Mouse (Mus musculus): Measurements from ENCODE around the gene Adamtsl5. TPM values are rescaled to one million over a fixed set of nuclear protein-coding genes. Genes with fewer than 3 reads are reported as not detected.

Gene Adamtsl5
- total RNA-seq, 4 experiments from 2014 or later = 5.8 to 7.4 (median 6.7) TPM

DNA sequence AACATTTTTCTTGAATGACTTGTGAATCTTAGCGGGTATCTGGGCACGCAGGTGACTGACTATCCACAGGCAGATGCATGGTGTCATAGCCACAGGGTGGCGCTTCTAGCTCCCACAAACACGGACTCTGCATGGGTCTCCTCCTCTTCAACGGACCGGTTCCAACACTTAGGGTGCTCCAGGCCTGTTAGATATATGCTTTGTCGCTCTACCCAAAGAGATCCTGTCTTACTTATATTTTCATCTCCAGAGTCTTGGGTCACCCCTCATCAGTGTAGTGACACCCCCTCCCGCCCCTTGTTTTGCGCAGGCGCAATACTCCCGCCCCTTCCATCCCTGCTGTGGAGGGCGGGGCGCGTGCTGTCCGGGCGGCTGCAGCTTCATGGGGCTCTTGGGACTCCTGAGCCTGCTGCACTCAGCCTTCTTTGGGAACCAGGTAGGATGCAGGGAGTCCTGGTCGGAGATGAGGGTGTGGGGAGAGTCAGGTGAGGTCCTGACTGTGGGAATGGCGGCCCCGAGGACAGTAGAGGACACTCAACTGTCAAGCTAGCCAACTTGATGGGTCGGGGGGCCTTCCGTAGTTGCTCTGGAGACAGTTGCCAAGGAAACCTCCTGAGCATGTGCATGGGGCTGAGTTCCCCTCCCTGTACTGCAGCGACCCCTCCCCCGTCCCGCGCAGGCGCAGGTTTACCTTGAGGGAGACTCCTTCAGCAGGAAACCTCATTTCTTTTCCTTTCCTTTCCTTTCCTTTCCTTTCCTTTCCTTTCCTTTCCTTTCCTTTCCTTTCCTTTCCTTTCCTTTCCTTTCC lies 52.4 kb downstream of the Adamtsl5 start, which contains the start of gene Apc2:
Gene Apc2, plus strand, starts transcription at position 360 of the 808 bp plus-strand sequence.
- peak; percentile 75 to 80 for DNase-seq (ENCODE audit: low spot score in 2 of 2)

DNA sequence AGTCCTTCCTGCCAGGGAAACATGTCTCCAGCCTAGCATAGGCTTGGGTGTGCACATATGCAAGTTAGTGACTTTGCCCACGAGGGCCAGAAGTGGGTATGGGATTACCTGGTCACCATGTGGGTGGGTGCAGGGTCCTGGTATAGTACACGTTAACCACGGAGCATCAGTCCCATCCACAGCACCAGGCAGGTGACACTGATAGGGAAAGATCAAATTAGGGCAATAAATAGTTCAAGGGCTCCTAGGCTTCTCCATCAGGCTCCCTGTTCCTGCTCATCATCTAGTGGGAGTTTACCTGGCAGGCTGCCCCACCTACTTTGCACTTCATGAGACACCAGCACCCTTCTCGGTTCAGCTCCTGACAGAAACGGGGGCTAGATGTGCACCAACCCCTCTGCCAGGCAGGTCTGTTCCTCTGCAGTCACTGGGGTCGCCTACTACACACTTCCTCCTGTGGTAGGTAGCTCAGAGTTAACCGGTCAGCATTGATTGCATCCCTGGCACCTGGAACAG lies 53.4 kb downstream of the Adamtsl5 start:
- no peak for DNase-seq (ENCODE audit: low spot score in 2 of 2)

DNA sequence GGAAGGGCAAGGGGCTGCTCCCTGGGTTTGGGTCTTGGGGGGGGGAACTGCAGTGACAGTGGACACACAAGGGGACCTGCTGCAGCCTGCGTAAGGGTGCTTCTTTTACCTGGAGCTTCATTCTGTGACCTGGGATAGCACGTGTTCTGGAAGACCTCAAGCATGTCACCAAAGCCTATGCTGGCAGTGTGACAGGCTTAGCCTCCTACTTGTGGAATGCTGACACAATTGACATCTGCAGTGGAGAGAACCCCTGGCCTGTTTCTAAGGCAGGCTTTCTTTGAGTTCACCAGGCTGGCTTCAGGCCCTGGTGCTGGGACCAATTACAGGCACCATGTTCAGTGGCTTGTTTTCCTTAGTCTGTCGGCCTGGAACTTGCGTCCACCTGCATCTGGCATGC lies 53.9 kb downstream of the Adamtsl5 start:
- DNase-seq (ENCODE audit: low spot score in 2 of 2) = no peak

DNA sequence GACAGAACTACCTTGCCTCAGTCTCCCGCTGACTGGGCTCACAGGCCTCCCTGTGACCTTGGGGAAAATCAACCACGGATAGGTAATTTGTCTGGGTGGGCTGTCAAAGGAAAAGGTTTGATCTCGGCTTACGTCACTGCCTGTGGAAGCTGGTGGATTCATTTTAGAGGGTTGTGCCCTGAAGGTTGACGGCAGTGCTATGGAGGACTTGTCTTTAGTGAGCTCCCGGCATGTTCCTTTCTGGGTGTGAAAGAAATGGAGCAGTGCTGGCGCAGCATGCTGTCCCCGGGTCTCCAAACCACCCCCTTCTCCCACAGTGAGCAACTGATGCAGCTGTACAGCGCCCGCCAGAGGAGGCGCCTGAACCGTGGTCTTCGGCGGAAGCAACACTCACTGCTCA lies 54.9 kb downstream of the Adamtsl5 start:
- DNase-seq (ENCODE audit: low spot score in 2 of 2) = no peak

DNA sequence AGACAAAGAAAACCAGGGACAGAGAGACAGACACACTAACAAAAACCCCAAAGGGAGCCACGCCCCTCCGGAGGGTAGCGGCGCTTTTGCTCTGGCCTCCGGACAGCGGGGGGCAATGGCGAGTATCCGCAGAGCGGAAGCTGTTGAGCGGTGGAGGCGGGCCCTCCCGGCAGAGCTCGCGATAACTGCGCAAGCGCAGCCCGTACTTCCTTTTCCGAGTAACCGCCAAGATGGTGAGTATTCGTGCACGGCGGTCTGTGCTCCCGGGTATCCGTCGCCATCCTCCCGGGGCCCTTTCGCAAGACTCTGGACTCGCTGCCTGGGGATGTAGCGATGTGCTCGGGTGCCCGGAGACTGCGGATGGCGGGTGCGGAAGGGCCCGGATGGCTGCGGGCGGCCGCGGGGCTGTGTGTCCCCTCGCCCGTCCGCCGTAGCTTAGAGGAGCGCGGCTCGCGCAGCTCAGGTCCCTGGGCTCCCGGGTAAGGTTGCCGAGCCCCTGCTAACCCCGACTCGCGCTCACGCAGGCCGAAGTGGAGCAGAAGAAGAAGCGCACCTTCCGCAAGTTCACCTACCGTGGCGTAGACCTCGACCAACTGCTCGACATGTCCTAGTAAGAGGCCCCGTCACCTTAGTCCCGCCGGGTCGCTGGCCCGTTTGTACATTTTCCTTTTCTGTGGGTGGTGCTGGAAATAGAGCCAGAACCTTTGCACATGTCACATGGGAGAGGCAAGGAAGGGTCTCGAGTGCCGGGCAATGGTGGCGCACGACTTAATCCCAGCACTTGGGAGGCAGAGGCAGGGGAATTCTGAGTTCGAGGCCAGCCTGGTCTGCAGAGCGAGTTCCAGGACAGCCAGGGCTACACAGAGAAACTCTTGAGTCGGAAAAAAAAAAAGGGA lies 55.7 kb downstream of the Adamtsl5 start, which contains the start of gene Rps15:
Gene Rps15, plus strand, starts transcription at position 203 of the 896 bp plus-strand sequence.
- peak; percentile 88 to 91 for DNase-seq (ENCODE audit: low spot score in 2 of 2)

Small RNAs within 50 kb of the gene (microRNA-seq; reads per million reads assigned to microRNA genes)
- 0.32 to 0.51 reads per million in 2 experiments for gene Gm22721

Other genes with a start within 250 kb of the Adamtsl5 start
- gene Sbno2, start 242.8 kb downstream of the Adamtsl5 start, total RNA-seq (2022) = 10 to 100 TPM; 19.9 to 52.8 (median 29.8) TPM
- gene Stk11, start 232.6 kb downstream of the Adamtsl5 start, total RNA-seq (2022) = 100 to 1,000 TPM in 1 of 4 experiments, 10 to 100 TPM in 3; 94.2 to 111 (median 96.5) TPM
- gene Atp5d, start 209.8 kb downstream of the Adamtsl5 start, total RNA-seq (2022) = 100 to 1,000 TPM; 315 to 328 (median 323) TPM
- 100 to 1,000 TPM; 295 to 345 (median 308) TPM for gene Cbarp, start 207.6 kb downstream of the Adamtsl5 start, total RNA-seq (2022)
- gene Midn, start 200.1 kb downstream of the Adamtsl5 start, total RNA-seq (2022) = 10 to 100 TPM; 47.2 to 63.6 (median 58.0) TPM
- 100 to 1,000 TPM in 2 of 4 experiments, 10 to 100 TPM in 2; 75.7 to 148 (median 96.4) TPM for gene Cirbp, start 182.4 kb downstream of the Adamtsl5 start, total RNA-seq (2022)
- 1 to 10 TPM; 1.8 to 9.0 (median 6.2) TPM for gene 1600002K03Rik, start 175.5 kb downstream of the Adamtsl5 start, total RNA-seq (2022)
- 1 to 10 TPM; 7.4 to 8.3 (median 7.9) TPM for gene Efna2, start 168.9 kb downstream of the Adamtsl5 start, total RNA-seq (2022)
- 10 to 100 TPM; 44.5 to 51.5 (median 45.6) TPM for gene Mum1, start 122.0 kb downstream of the Adamtsl5 start, total RNA-seq (2022)
- gene Ndufs7, start 99.3 kb downstream of the Adamtsl5 start, total RNA-seq (2022) = 100 to 1,000 TPM; 190 to 206 (median 201) TPM
- gene Gamt, start 87.4 kb downstream of the Adamtsl5 start, total RNA-seq (2022) = 10 to 100 TPM; 22.4 to 34.7 (median 27.9) TPM
- gene Dazap1, start 86.9 kb downstream of the Adamtsl5 start, total RNA-seq (2022) = 10 to 100 TPM; 84.8 to 98.3 (median 91.6) TPM
- 1,000 to 10,000 TPM in 1 of 4 experiments, 100 to 1,000 TPM in 3; 755 to 1,005 (median 888) TPM for gene Rps15, start 56.0 kb downstream of the Adamtsl5 start, total RNA-seq (2022)
- 100 to 1,000 TPM in 3 of 4 experiments, 10 to 100 TPM in 1; 90.4 to 113 (median 110) TPM for gene Apc2, start 52.4 kb downstream of the Adamtsl5 start, total RNA-seq (2022)
- 10 to 100 TPM; 20.4 to 27.1 (median 23.3) TPM for gene 2310011J03Rik, start 27.9 kb downstream of the Adamtsl5 start, total RNA-seq (2022)
- 1 to 10 TPM; 3.3 to 6.4 (median 4.1) TPM for gene Pcsk4, start 18.9 kb downstream of the Adamtsl5 start, total RNA-seq (2022)
- gene Reep6, start 18.5 kb downstream of the Adamtsl5 start, total RNA-seq (2022) = 10 to 100 TPM in 2 of 4 experiments, 1 to 10 TPM in 2; 9.2 to 12.3 (median 10.2) TPM
- gene Plk5, start 8.0 kb upstream of the Adamtsl5 start, total RNA-seq (2022) = 10 to 100 TPM; 18.0 to 36.4 (median 30.4) TPM
- 10 to 100 TPM; 17.0 to 19.6 (median 18.3) TPM for gene Mex3d, start 39.2 kb upstream of the Adamtsl5 start, total RNA-seq (2022)
- 100 to 1,000 TPM; 149 to 154 (median 150) TPM for gene Mbd3, start 51.1 kb upstream of the Adamtsl5 start, total RNA-seq (2022)
- gene Uqcr11, start 58.4 kb upstream of the Adamtsl5 start, total RNA-seq (2022) = 100 to 1,000 TPM; 320 to 446 (median 390) TPM
- gene Tcf3, start 85.2 kb upstream of the Adamtsl5 start, total RNA-seq (2022) = 10 to 100 TPM; 29.5 to 33.9 (median 32.2) TPM
- gene Onecut3, start 146.4 kb upstream of the Adamtsl5 start, total RNA-seq (2022) = under 1 TPM in 1 of 4 experiments, not detected in 3; 0.06 TPM
- 1 to 10 TPM in 1 of 4 experiments, under 1 TPM in 3; 0.11 to 1.2 (median 0.17) TPM for gene Atp8b3, start 190.7 kb upstream of the Adamtsl5 start, total RNA-seq (2022)
- 10 to 100 TPM; 45.3 to 53.2 (median 49.5) TPM for gene Rexo1, start 213.1 kb upstream of the Adamtsl5 start, total RNA-seq (2022)
- 10 to 100 TPM; 47.5 to 51.9 (median 49.3) TPM for gene Klf16, start 228.9 kb upstream of the Adamtsl5 start, total RNA-seq (2022)
- gene Abhd17a, start 241.9 kb upstream of the Adamtsl5 start, total RNA-seq (2022) = 100 to 1,000 TPM; 144 to 155 (median 147) TPM

Data from layer of hippocampus, adult 8-10 months (tissue).